Mouse (Mus musculus): ENCODE measurements around the gene Ascl5.

DNA sequence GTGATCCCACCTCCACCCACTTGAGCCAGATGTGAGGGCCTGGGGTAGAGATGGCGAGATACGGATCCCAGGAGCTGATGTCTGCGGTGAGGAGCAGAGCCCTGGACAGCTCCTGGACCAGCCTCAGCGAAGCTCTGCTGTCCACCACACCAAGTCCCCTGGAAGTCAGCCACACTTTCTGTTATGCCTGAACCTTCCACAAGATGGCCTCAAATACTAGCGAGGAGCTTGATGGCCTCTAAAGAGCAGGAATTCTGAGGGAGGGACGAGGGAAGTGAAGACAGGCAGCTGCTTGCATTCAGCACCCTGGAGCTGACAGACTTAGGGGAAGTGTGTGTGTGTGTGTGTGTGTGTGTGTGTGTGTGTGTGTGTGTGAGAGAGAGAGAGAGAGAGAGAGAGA, 861 bp downstream of the Ascl5 start:
- TF ChIP-seq ELF1 (IDR thresholded peaks at IDR 0.05; ENCODE audit: low read depth, low read length) (no peak), CTCF (IDR thresholded peaks at IDR 0.05 in 2 of 3, conservative IDR thresholded peaks at IDR 0.05 in 1 of 3; ENCODE audit: control insufficient read depth in 1 of 3, insufficient read depth in 1 of 3, low read depth in 2 of 3, low read length in 3 of 3, poor library complexity in 1 of 3, severe bottlenecking in 1 of 3) (peak; percentile 28 to 54 (median 38); a peak in 5 of 6 replicates)

Measured in MEL (cell line).